In the genomic region with DNA sequence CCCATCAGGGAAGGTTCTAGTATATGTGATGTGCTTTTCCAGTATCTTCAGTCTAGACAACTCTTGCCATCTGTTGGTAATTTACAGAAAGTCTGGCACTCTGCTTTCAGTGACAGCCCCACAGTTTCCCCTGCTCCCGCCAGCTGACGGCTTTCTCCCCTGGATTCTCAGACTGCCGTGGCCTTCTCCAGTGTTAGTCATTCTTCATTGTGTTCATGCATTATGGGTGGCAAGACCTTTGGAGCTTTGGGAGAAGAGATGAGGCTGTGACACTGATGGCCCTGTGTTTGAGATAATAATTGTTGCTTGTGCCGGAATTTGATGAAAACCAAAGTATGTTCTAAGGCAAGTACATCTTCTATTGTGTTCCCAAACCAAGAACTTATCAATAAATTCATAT, we compare ENCODE assay signal across 20 mouse cellular contexts. TPM values are rescaled to one million over a fixed set of nuclear protein-coding genes. Genes with fewer than 3 reads are reported as not detected.
DNase-seq lines count a peak whose midpoint lies in the region; ATAC-seq and TF ChIP-seq lines count a peak whose summit lies in the region.
"Had no signal": no experiment of that assay in that cellular context is flagged by ENCODE, and none has a peak within 500 bp of the region (broad histone marks: within the 10 kb centered on the region; RNA-seq: fewer than 3 reads in every experiment).

No protein-coding gene starts in this region.

- WGBS in heart, postnatal 0 days, result 40% methylated on average over 4 of the region's 4 CpGs
- 51% methylated on average over 4 of the region's 4 CpGs for WGBS in limb, embryonic 11.5 days

- H3K9ac ChIP-seq in heart, postnatal 0 days (replicated peaks; ENCODE audit: low read depth, low read length), result no peak overlapping the region
- H3K9ac ChIP-seq in MEL (ENCODE audit: control insufficient read depth, low read depth, low read length, poor library complexity, severe bottlenecking), result no peak overlapping the region
- no peak overlapping the region for H3K9ac ChIP-seq in limb, embryonic 11.5 days (ENCODE audit: low read length)
- H3K9ac ChIP-seq: hindbrain, embryonic 15.5 days; liver, embryonic 13.5 days had no signal

- no peak overlapping the region for H3K4me2 ChIP-seq in heart, postnatal 0 days (ENCODE audit: low read depth, low read length)
- H3K4me2 ChIP-seq in limb, embryonic 11.5 days (ENCODE audit: low read depth, severe bottlenecking), result no peak overlapping the region
- H3K4me2 ChIP-seq: hindbrain, embryonic 15.5 days; liver, embryonic 13.5 days had no signal

- intact Hi-C loops in heart, postnatal 25 days (cut with DNase I), result no loop called here

- H3K9me3 ChIP-seq in heart, postnatal 0 days (replicated peaks; ENCODE audit: control insufficient read depth, low read length), result peaks cover 37% of the 10 kb centered on the region
- H3K9me3 ChIP-seq in MEL (replicated peaks; ENCODE audit: insufficient read depth, low read length), result no peaks in the 10 kb centered on the region
- peaks cover 38% of the 10 kb centered on the region for H3K9me3 ChIP-seq in limb, embryonic 11.5 days (ENCODE audit: control insufficient read depth, low read length)

- no peaks in the 10 kb centered on the region for H3K4me1 ChIP-seq in heart, postnatal 0 days (ENCODE audit: control insufficient read depth, insufficient read depth)
- H3K4me1 ChIP-seq in MEL (ENCODE audit: control insufficient read depth in 1 of 2, insufficient read depth in 2 of 2, low read length in 2 of 2), result no peaks in the 10 kb centered on the region
- H3K4me1 ChIP-seq in limb, embryonic 11.5 days (ENCODE audit: control insufficient read depth, insufficient read depth, low read length), result no peaks in the 10 kb centered on the region
- H3K4me1 ChIP-seq: hindbrain, embryonic 15.5 days; liver, embryonic 13.5 days had no signal

- H3K27ac ChIP-seq in heart, postnatal 0 days (ENCODE audit: low read depth), result no peak overlapping the region
- H3K27ac ChIP-seq in MEL (ENCODE audit: control insufficient read depth, low read depth, low read length), result no peak overlapping the region
- no peak overlapping the region for H3K27ac ChIP-seq in limb, embryonic 11.5 days (replicated peaks; ENCODE audit: low read depth, low read length)
- H3K27ac ChIP-seq: hindbrain, embryonic 15.5 days; liver, embryonic 13.5 days had no signal

- H3K79me2 ChIP-seq in MEL (ENCODE audit: control insufficient read depth, insufficient read depth, low read length, poor library complexity), result no peaks in the 10 kb centered on the region

- no peak for TF ChIP-seq RAD21 in MEL (IDR thresholded peaks at IDR 0.05; ENCODE audit: low read depth, low read length)

- no peak for TF ChIP-seq EP300 in heart, postnatal 0 days (IDR thresholded peaks at IDR 0.05; ENCODE audit: low read depth)
- no peak for TF ChIP-seq EP300 in MEL (IDR thresholded peaks at IDR 0.05; ENCODE audit: low read depth in 1 of 2, low read length in 2 of 2)

- DNase-seq in heart, postnatal 0 days (ENCODE audit: low spot score), result peak; percentile 8
- no peak for DNase-seq in heart, postnatal 25 days (ENCODE audit: low spot score)
- DNase-seq in 416B (ENCODE audit: low read depth) (peak; percentile 3), MEL (ENCODE audit: low read depth, low spot score) (peak; percentile 3)
- peak; percentile 32 for DNase-seq in limb, embryonic 11.5 days (ENCODE audit: low spot score)
- DNase-seq in kidney, postnatal 25 days, result no peak
- DNase-seq in adrenal gland, adult (ENCODE audit: inconsistent age in 2 of 2, low spot score in 1 of 2), result no peak
- DNase-seq: adrenal gland, adult 8-10 months; cerebellum, adult 9-10 months; kidney, postnatal 36 days; liver, embryonic 13.5 days; right cerebral cortex, postnatal 25 days had no signal

- no peak for TF ChIP-seq POLR2A in MEL (IDR thresholded peaks at IDR 0.05; ENCODE audit: control insufficient read depth in 1 of 2, insufficient read depth in 1 of 2, low read depth in 1 of 2, low read length in 2 of 2, poor library complexity in 1 of 2)

- no peak for ATAC-seq in heart, postnatal 0 days (ENCODE audit: insufficient read depth, low read depth)
- no peak for ATAC-seq in limb, embryonic 11.5 days (ENCODE audit: insufficient number of reproducible peaks, low FRiP score, low TSS enrichment, low read depth)
- ATAC-seq: lung, postnatal 0 days had no signal

- H3K36me3 ChIP-seq in heart, postnatal 0 days (replicated peaks; ENCODE audit: control insufficient read depth, insufficient read depth, low read length), result no peaks in the 10 kb centered on the region
- H3K36me3 ChIP-seq in MEL (ENCODE audit: control insufficient read depth in 1 of 2, insufficient read depth in 2 of 2, low read length in 2 of 2), result no peaks in the 10 kb centered on the region
- no peaks in the 10 kb centered on the region for H3K36me3 ChIP-seq in limb, embryonic 11.5 days (ENCODE audit: control insufficient read depth, insufficient read depth, low read length)
- H3K36me3 ChIP-seq: hindbrain, embryonic 15.5 days; liver, embryonic 13.5 days had no signal

- H3K4me3 ChIP-seq in heart, postnatal 0 days (ENCODE audit: low read depth, low read length), result no peak overlapping the region
- no peak overlapping the region for H3K4me3 ChIP-seq in MEL (ENCODE audit: control insufficient read depth in 1 of 2, insufficient read depth in 1 of 2, low read depth in 2 of 2, low read length in 2 of 2)
- H3K4me3 ChIP-seq in limb, embryonic 11.5 days (ENCODE audit: low read depth, low read length), result no peak overlapping the region
- H3K4me3 ChIP-seq: hindbrain, embryonic 15.5 days; liver, embryonic 13.5 days had no signal

- no peak for TF ChIP-seq CTCF in heart, postnatal 0 days (IDR thresholded peaks at IDR 0.05; ENCODE audit: low read depth)
- TF ChIP-seq CTCF in MEL (IDR thresholded peaks at IDR 0.05 in 2 of 3, conservative IDR thresholded peaks at IDR 0.05 in 1 of 3; ENCODE audit: control insufficient read depth in 1 of 3, insufficient read depth in 1 of 3, low read depth in 2 of 3, low read length in 3 of 3, poor library complexity in 1 of 3, severe bottlenecking in 1 of 3), result no peak

- H3K27me3 ChIP-seq in heart, postnatal 0 days (ENCODE audit: control insufficient read depth, insufficient read depth, low read length), result no peaks in the 10 kb centered on the region
- H3K27me3 ChIP-seq in MEL (ENCODE audit: control insufficient read depth in 1 of 2, insufficient read depth in 2 of 2, low read length in 2 of 2), result no peaks in the 10 kb centered on the region
- H3K27me3 ChIP-seq in limb, embryonic 11.5 days (ENCODE audit: control insufficient read depth, insufficient read depth, low read length), result no peaks in the 10 kb centered on the region
- H3K27me3 ChIP-seq: hindbrain, embryonic 15.5 days; liver, embryonic 13.5 days had no signal

TF ChIP-seq in MEL, 35 proteins besides CTCF, POLR2A, EP300 and RAD21:
- TF ChIP-seq USF1 (IDR thresholded peaks at IDR 0.05; ENCODE audit: low read depth, low read length) (no peak), POLR2AphosphoS2 (IDR thresholded peaks at IDR 0.05; ENCODE audit: low read length) (no peak), GABPA (IDR thresholded peaks at IDR 0.05; ENCODE audit: low read depth, low read length) (no peak), POLR2AphosphoS5 (IDR thresholded peaks at IDR 0.05; ENCODE audit: borderline replicate concordance, low read depth, low read length) (no peak), TBP (IDR thresholded peaks at IDR 0.05; ENCODE audit: low read depth, low read length) (no peak), MXI1 (IDR thresholded peaks at IDR 0.05; ENCODE audit: low read depth, low read length) (no peak)

RNA-seq across cellular contexts. Expression of gene Ugt1a1, which starts 6.8 kb away (rescaled TPM):
- total RNA-seq in heart, postnatal 0 days (2014; rRNA removed; ENCODE audit: low replicate concordance), result not detected in 2 replicates
- 0.07 TPM in 1 of 2 replicates, not detected in the other for polyA plus RNA-seq in heart, postnatal 0 days (2015; fragmentation: Nextera tagmentation; extraction: Ambion mirVana)
- total RNA-seq in heart, postnatal 25 days (2021), result not detected
- not detected in 2 replicates for total RNA-seq in MEL (2012; rRNA removed)
- not detected for polyA plus RNA-seq in MEL (2012; ENCODE audit: insufficient read depth in 1 of 2, insufficient read length in 2 of 2, low read depth in 1 of 2, low replicate concordance in 2 of 2, missing spikeins in 1 of 2)
- not detected in 2 replicates for polyA plus RNA-seq in limb, embryonic 11.5 days (2014; fragmentation: Nextera tagmentation; extraction: Ambion mirVana)
- total RNA-seq: gastrocnemius, postnatal 36 days; layer of hippocampus, postnatal 10 days had no signal
- polyA plus RNA-seq: heart, embryonic 14.5 days; hindbrain, embryonic 15.5 days; liver, embryonic 13.5 days had no signal

RNA-seq across cellular contexts. Expression of gene Mroh2a, which starts 8.2 kb away (rescaled TPM):
- not detected in 2 replicates for total RNA-seq in heart, postnatal 0 days (2014; rRNA removed; ENCODE audit: low replicate concordance)
- polyA plus RNA-seq in heart, postnatal 0 days (2015; fragmentation: Nextera tagmentation; extraction: Ambion mirVana), result 0.08 and 0.23 TPM in 2 replicates
- total RNA-seq in heart, postnatal 25 days (2021), result under 1 TPM; 0.28 to 0.42 TPM
- 0.20 and 0.27 TPM in 2 replicates for total RNA-seq in MEL (2012; rRNA removed)
- polyA plus RNA-seq in MEL (2012; ENCODE audit: insufficient read depth in 1 of 2, insufficient read length in 2 of 2, low read depth in 1 of 2, low replicate concordance in 2 of 2, missing spikeins in 1 of 2), result 1 to 10 TPM in 1 of 2 experiments, not detected in 1; 2.5 TPM
- polyA plus RNA-seq in limb, embryonic 11.5 days (2014; fragmentation: Nextera tagmentation; extraction: Ambion mirVana), result 1.6 and 1.9 TPM in 2 replicates
- total RNA-seq: gastrocnemius, postnatal 36 days had no signal

RNA-seq across cellular contexts. Expression of gene Dnajb3, which starts 13.0 kb away (rescaled TPM):
- 0.46 and 3.8 TPM in 2 replicates for total RNA-seq in heart, postnatal 0 days (2014; rRNA removed; ENCODE audit: low replicate concordance)
- polyA plus RNA-seq in heart, postnatal 0 days (2015; fragmentation: Nextera tagmentation; extraction: Ambion mirVana), result 2.7 and 3.2 TPM in 2 replicates
- total RNA-seq in heart, postnatal 25 days (2021), result under 1 TPM; 0.42 TPM
- total RNA-seq in MEL (2012; rRNA removed), result not detected in 2 replicates
- polyA plus RNA-seq in MEL (2012; ENCODE audit: insufficient read depth in 1 of 2, insufficient read length in 2 of 2, low read depth in 1 of 2, low replicate concordance in 2 of 2, missing spikeins in 1 of 2), result not detected
- polyA plus RNA-seq in limb, embryonic 11.5 days (2014; fragmentation: Nextera tagmentation; extraction: Ambion mirVana), result 10.7 and 12.8 TPM in 2 replicates
- total RNA-seq: gastrocnemius, postnatal 36 days; megakaryocyte, adult 5-6 weeks had no signal

RNA-seq across cellular contexts. Expression of gene Ugt1a2, which starts 18.2 kb away (rescaled TPM):
- not detected in 2 replicates for total RNA-seq in heart, postnatal 0 days (2014; rRNA removed; ENCODE audit: low replicate concordance)
- not detected in 2 replicates for polyA plus RNA-seq in heart, postnatal 0 days (2015; fragmentation: Nextera tagmentation; extraction: Ambion mirVana)
- not detected for total RNA-seq in heart, postnatal 25 days (2021)
- total RNA-seq in MEL (2012; rRNA removed), result not detected in 2 replicates
- polyA plus RNA-seq in MEL (2012; ENCODE audit: insufficient read depth in 1 of 2, insufficient read length in 2 of 2, low read depth in 1 of 2, low replicate concordance in 2 of 2, missing spikeins in 1 of 2), result not detected
- polyA plus RNA-seq in limb, embryonic 11.5 days (2014; fragmentation: Nextera tagmentation; extraction: Ambion mirVana), result not detected in 2 replicates
- total RNA-seq: gastrocnemius, postnatal 36 days; layer of hippocampus, postnatal 10 days; left cerebral cortex, postnatal 14 days had no signal
- polyA plus RNA-seq: frontal cortex, adult 2 months; heart, embryonic 14.5 days; hindbrain, embryonic 15.5 days; liver, embryonic 13.5 days had no signal

RNA-seq across cellular contexts. Expression of gene Ugt1a5, which starts 52.8 kb away (rescaled TPM):
- not detected in 2 replicates for total RNA-seq in heart, postnatal 0 days (2014; rRNA removed; ENCODE audit: low replicate concordance)
- polyA plus RNA-seq in heart, postnatal 0 days (2015; fragmentation: Nextera tagmentation; extraction: Ambion mirVana), result not detected in 2 replicates
- under 1 TPM in 1 of 2 experiments, not detected in 1; 0.64 TPM for total RNA-seq in heart, postnatal 25 days (2021)
- total RNA-seq in MEL (2012; rRNA removed), result not detected in 2 replicates
- polyA plus RNA-seq in MEL (2012; ENCODE audit: insufficient read depth in 1 of 2, insufficient read length in 2 of 2, low read depth in 1 of 2, low replicate concordance in 2 of 2, missing spikeins in 1 of 2), result not detected
- polyA plus RNA-seq in limb, embryonic 11.5 days (2014; fragmentation: Nextera tagmentation; extraction: Ambion mirVana), result not detected in 2 replicates
- total RNA-seq: layer of hippocampus, postnatal 10 days had no signal
- polyA plus RNA-seq: frontal cortex, adult 2 months; heart, embryonic 14.5 days; hindbrain, embryonic 15.5 days; liver, embryonic 13.5 days; lung, postnatal 0 days had no signal

Comparison
In these comparisons a context has a peak if more than half of its experiments do, and no peak if none do; other contexts are left out.
1. DNase-seq: peak in heart, postnatal 0 days (single experiment), 416B (single experiment), MEL (single experiment) and limb, embryonic 11.5 days (single experiment); none in heart, postnatal 25 days (single experiment), kidney, postnatal 25 days (0 of 2) and adrenal gland, adult (0 of 2).